Mouse (Mus musculus): ENCODE data around the gene Smim11. TPM values are rescaled to one million over a fixed set of nuclear protein-coding genes. Genes with fewer than 3 reads are reported as not detected.
A peak's percentile ranks its signal among the peaks of the same experiment; 100 is the strongest.

Smim11 gene
- polyA plus RNA-seq, 1 experiment from 2014 or later: 131 TPM

- H3K36me3 ChIP-seq (ENCODE audit: insufficient read depth, low read length): no peaks in the 10 kb centered on the region
- TF ChIP-seq CTCF (IDR thresholded peaks at IDR 0.05) (no peak), EP300 (IDR thresholded peaks at IDR 0.05) (no peak)
- peak; percentile 75 for ATAC-seq
Measured at GRCm38 (mm10) chr16:92324309-92325061, 23.4 kb downstream of the Smim11 start.

GRCm38 (mm10) chr16:92325062-92325406 is 23.9 kb downstream of the Smim11 start:
- no peak overlapping the region for H3K4me2 ChIP-seq (replicated peaks; ENCODE audit: low read depth, low read length)
- no peak for ATAC-seq
- no peak for TF ChIP-seq CTCF (IDR thresholded peaks at IDR 0.05)
- TF ChIP-seq EP300 (IDR thresholded peaks at IDR 0.05): no peak
- H3K4me3 ChIP-seq (ENCODE audit: low read depth, low read length): no peak overlapping the region
- no peak for DNase-seq (ENCODE audit: low spot score)
- no peaks in the 10 kb centered on the region for H3K4me1 ChIP-seq (ENCODE audit: insufficient read depth, low read depth, low read length)
- no peaks in the 10 kb centered on the region for H3K27me3 ChIP-seq (replicated peaks; ENCODE audit: insufficient read depth, low read length)
- H3K36me3 ChIP-seq (ENCODE audit: insufficient read depth, low read length): no peaks in the 10 kb centered on the region
- H3K9ac ChIP-seq (replicated peaks; ENCODE audit: low read depth): no peak overlapping the region
- H3K27ac ChIP-seq (ENCODE audit: low read length): no peak overlapping the region
- WGBS: 86% methylated on average over 1 of the region's 1 CpGs
- H3K9me3 ChIP-seq (ENCODE audit: low read length): no peaks in the 10 kb centered on the region

More at GRCm38 (mm10) chr16:92324309-92325061, 23.4 kb downstream of the Smim11 start:
- Histone ChIP-seq H3K9me3 (ENCODE audit: low read length) (no peaks in the 10 kb centered on the region), H3K27ac (ENCODE audit: low read length) (no peak overlapping the region), H3K27me3 (replicated peaks; ENCODE audit: insufficient read depth, low read length) (no peaks in the 10 kb centered on the region), H3K4me3 (ENCODE audit: low read depth, low read length) (no peak overlapping the region), H3K9ac (replicated peaks; ENCODE audit: low read depth) (no peak overlapping the region), H3K4me1 (ENCODE audit: insufficient read depth, low read depth, low read length) (no peaks in the 10 kb centered on the region), H3K4me2 (replicated peaks; ENCODE audit: low read depth, low read length) (no peak overlapping the region)
- WGBS: 28% methylated on average over 7 of the region's 7 CpGs
- peak; percentile 49 for DNase-seq (ENCODE audit: low spot score)

GRCm38 (mm10) chr16:92327911-92328310 is 26.8 kb downstream of the Smim11 start:
- no peak for DNase-seq (ENCODE audit: low spot score)
- no peaks in the 10 kb centered on the region for H3K9me3 ChIP-seq (ENCODE audit: low read length)
- no peak overlapping the region for H3K27ac ChIP-seq (ENCODE audit: low read length)
- TF ChIP-seq EP300 (IDR thresholded peaks at IDR 0.05) (no peak), CTCF (IDR thresholded peaks at IDR 0.05) (no peak)
- no peak overlapping the region for H3K9ac ChIP-seq (replicated peaks; ENCODE audit: low read depth)
- no peak overlapping the region for H3K4me2 ChIP-seq (replicated peaks; ENCODE audit: low read depth, low read length)
- no peak for ATAC-seq
- H3K36me3 ChIP-seq (ENCODE audit: insufficient read depth, low read length): no peaks in the 10 kb centered on the region
- H3K4me1 ChIP-seq (ENCODE audit: insufficient read depth, low read depth, low read length): no peaks in the 10 kb centered on the region
- WGBS: 84% methylated on average over 10 of the region's 10 CpGs
- no peaks in the 10 kb centered on the region for H3K27me3 ChIP-seq (replicated peaks; ENCODE audit: insufficient read depth, low read length)
- H3K4me3 ChIP-seq (ENCODE audit: low read depth, low read length): no peak overlapping the region

- Histone ChIP-seq H3K27ac (ENCODE audit: low read length) (no peak overlapping the region), H3K27me3 (replicated peaks; ENCODE audit: insufficient read depth, low read length) (no peaks in the 10 kb centered on the region), H3K4me1 (ENCODE audit: insufficient read depth, low read depth, low read length) (no peaks in the 10 kb centered on the region), H3K4me3 (ENCODE audit: low read depth, low read length) (no peak overlapping the region), H3K4me2 (replicated peaks; ENCODE audit: low read depth, low read length) (no peak overlapping the region), H3K9ac (replicated peaks; ENCODE audit: low read depth) (no peak overlapping the region), H3K9me3 (ENCODE audit: low read length) (no peaks in the 10 kb centered on the region), H3K36me3 (ENCODE audit: insufficient read depth, low read length) (no peaks in the 10 kb centered on the region)
- 74% methylated on average over 5 of the region's 5 CpGs for WGBS
- DNase-seq (ENCODE audit: low spot score) (no peak), ATAC-seq (no peak; the same call in 1 of the 2 replicates)
- no peak for TF ChIP-seq EP300 (IDR thresholded peaks at IDR 0.05)
- no peak for TF ChIP-seq CTCF (IDR thresholded peaks at IDR 0.05)
Measured at GRCm38 (mm10) chr16:92330966-92331365, 29.9 kb downstream of the Smim11 start.

GRCm38 (mm10) chr16:92334600-92334999 is 33.5 kb downstream of the Smim11 start:
- H3K27me3 ChIP-seq (replicated peaks; ENCODE audit: insufficient read depth, low read length): no peaks in the 10 kb centered on the region
- H3K36me3 ChIP-seq (ENCODE audit: insufficient read depth, low read length): no peaks in the 10 kb centered on the region
- no peak for DNase-seq (ENCODE audit: low spot score)
- no peaks in the 10 kb centered on the region for H3K9me3 ChIP-seq (ENCODE audit: low read length)
- ATAC-seq: no peak
- H3K4me1 ChIP-seq (ENCODE audit: insufficient read depth, low read depth, low read length): no peaks in the 10 kb centered on the region
- WGBS: 50% methylated on average over 9 of the region's 9 CpGs
- H3K4me3 ChIP-seq (ENCODE audit: low read depth, low read length): no peak overlapping the region
- H3K4me2 ChIP-seq (replicated peaks; ENCODE audit: low read depth, low read length): no peak overlapping the region
- H3K9ac ChIP-seq (replicated peaks; ENCODE audit: low read depth): no peak overlapping the region
- TF ChIP-seq CTCF (IDR thresholded peaks at IDR 0.05) (peak; percentile 30), EP300 (IDR thresholded peaks at IDR 0.05) (no peak)
- no peak overlapping the region for H3K27ac ChIP-seq (ENCODE audit: low read length)

GRCm38 (mm10) chr16:92336280-92336679 is 35.2 kb downstream of the Smim11 start:
- TF ChIP-seq CTCF (IDR thresholded peaks at IDR 0.05): peak; percentile 97
- no peak for TF ChIP-seq EP300 (IDR thresholded peaks at IDR 0.05)
- no peak overlapping the region for H3K27ac ChIP-seq (ENCODE audit: low read length)
- no peak overlapping the region for H3K4me3 ChIP-seq (ENCODE audit: low read depth, low read length)
- no peaks in the 10 kb centered on the region for H3K36me3 ChIP-seq (ENCODE audit: insufficient read depth, low read length)
- ATAC-seq (peak; percentile 69), DNase-seq (ENCODE audit: low spot score) (peak; percentile 89)
- 1% methylated on average over 9 of the region's 9 CpGs for WGBS
- H3K9ac ChIP-seq (replicated peaks; ENCODE audit: low read depth): no peak overlapping the region
- no peak overlapping the region for H3K4me2 ChIP-seq (replicated peaks; ENCODE audit: low read depth, low read length)
- no peaks in the 10 kb centered on the region for H3K9me3 ChIP-seq (ENCODE audit: low read length)
- no peaks in the 10 kb centered on the region for H3K4me1 ChIP-seq (ENCODE audit: insufficient read depth, low read depth, low read length)
- H3K27me3 ChIP-seq (replicated peaks; ENCODE audit: insufficient read depth, low read length): no peaks in the 10 kb centered on the region
